Mouse (Mus musculus) embryonic facial prominence, embryonic 14.5 days (tissue): ENCODE measurements around the gene Arhgdia. TPM values are rescaled to one million over a fixed set of nuclear protein-coding genes. Genes with fewer than 3 reads are reported as not detected.

Experiments
- ATAC-seq: fragments of 200-750 bp; cut with Nextera tagmentation; 2 replicates; pipeline ENCODE4 v1.8.0; 2017; ENCODE audit warnings: low read depth, moderate number of reproducible peaks, moderate TSS enrichment
- DNase-seq: peaks from one replicate; pipeline ENCODE4 v3.0.0-alpha.2; 2015; ENCODE audit warnings: low spot score
- H3K27ac ChIP-seq: fragments of 300-500 bp; sonication (generic); replicated peaks from 2 replicates; pipeline ENCODE4 v1.5.1; 2014; ENCODE audit warnings: low read depth, mild to moderate bottlenecking, low read length, moderate library complexity
- H3K27me3 ChIP-seq: fragments of 300-500 bp; sonication (generic); replicated peaks from 2 replicates; pipeline ENCODE4 v1.6.1; 2014; ENCODE audit warnings: low read length; ENCODE audit not compliant: control insufficient read depth, insufficient read depth
- H3K36me3 ChIP-seq: fragments of 300-500 bp; sonication (generic); 2 replicates; pipeline ENCODE4 v1.6.1; 2014; ENCODE audit warnings: low read length, mixed read lengths; ENCODE audit not compliant: control insufficient read depth, insufficient read depth
- H3K4me1 ChIP-seq: fragments of 300-500 bp; sonication (generic); 2 replicates; pipeline ENCODE4 v1.6.1; 2014; ENCODE audit warnings: antibody characterized with exemption, low read length; ENCODE audit not compliant: control insufficient read depth, insufficient read depth
- H3K4me2 ChIP-seq: fragments of 300-500 bp; sonication (generic); 2 replicates; pipeline ENCODE4 v1.6.1; 2014; ENCODE audit warnings: low read depth, mild to moderate bottlenecking, low read length, moderate library complexity, mixed read lengths
- H3K4me3 ChIP-seq: fragments of 300-500 bp; sonication (generic); 2 replicates; pipeline ENCODE4 v1.5.1; 2014; ENCODE audit warnings: low read depth, mild to moderate bottlenecking, low read length
- H3K9ac ChIP-seq: fragments of 300-500 bp; sonication (generic); 2 replicates; pipeline ENCODE4 v1.6.1; 2014; ENCODE audit warnings: low read depth, mild to moderate bottlenecking, low read length, moderate library complexity, mixed read lengths
- H3K9me3 ChIP-seq: fragments of 300-500 bp; sonication (generic); 2 replicates; pipeline ENCODE4 v1.6.1; 2016; ENCODE audit warnings: low read length; ENCODE audit not compliant: control insufficient read depth
- WGBS: fragments of 180-500 bp; shearing (Covaris S2); extraction: QIAGEN DNeasy Blood & Tissue Kit; methylation state at CpG from one replicate; pipeline ENCODE4 v1.1.7; 2014; 5-methylcytosine and 5-hydroxymethylcytosine counted together
- microRNA-seq: library from miRNA; unstranded; fragments of <30 nt; microRNA quantifications from one replicate; pipeline ENCODE4, GENCODE M21; 2016; ENCODE audit warnings: borderline number of aligned reads
- polyA plus RNA-seq: library from polyadenylated mRNA; unstranded; fragments of >200 nt; fragmentation: Nextera tagmentation; extraction: Ambion mirVana; gene quantifications from 2 replicates; pipeline ENCODE4 v1.2.1, GENCODE M21; 2014

Gene Arhgdia
- polyA plus RNA-seq, 1 experiment from 2014 or later: 558 TPM

DNA sequence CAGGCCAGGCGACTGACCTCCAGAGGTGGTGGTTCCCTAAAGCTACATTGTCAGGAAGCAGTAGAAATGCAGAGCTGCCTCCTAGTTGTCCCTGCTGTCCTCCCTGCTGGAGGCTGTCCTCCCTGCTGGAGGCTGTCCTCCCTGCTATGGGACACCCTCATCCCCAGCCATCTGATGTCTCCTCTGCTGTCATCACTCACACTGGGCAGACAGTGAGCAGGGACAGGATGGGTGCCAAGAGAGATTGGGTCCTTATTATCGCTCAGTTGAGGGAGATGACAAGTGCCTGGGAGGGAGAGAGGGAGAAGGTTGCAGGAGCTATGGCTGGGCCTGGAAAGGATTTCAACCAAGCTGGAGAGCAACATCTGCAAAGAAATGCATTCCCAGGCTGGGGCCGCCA lies 46.3 kb downstream of the Arhgdia start:
- H3K27me3 ChIP-seq: peaks cover 35% of the 10 kb centered on the region
- H3K9me3 ChIP-seq: no peaks in the 10 kb centered on the region
- 69% methylated on average over 3 of the region's 3 CpGs for WGBS
- no peak overlapping the region for H3K4me2 ChIP-seq
- H3K27ac ChIP-seq: no peak overlapping the region
- no peak overlapping the region for H3K9ac ChIP-seq
- DNase-seq (no peak), ATAC-seq (no peak)
- H3K36me3 ChIP-seq: no peaks in the 10 kb centered on the region
- peaks cover 20% of the 10 kb centered on the region for H3K4me1 ChIP-seq
- no peak overlapping the region for H3K4me3 ChIP-seq

DNA sequence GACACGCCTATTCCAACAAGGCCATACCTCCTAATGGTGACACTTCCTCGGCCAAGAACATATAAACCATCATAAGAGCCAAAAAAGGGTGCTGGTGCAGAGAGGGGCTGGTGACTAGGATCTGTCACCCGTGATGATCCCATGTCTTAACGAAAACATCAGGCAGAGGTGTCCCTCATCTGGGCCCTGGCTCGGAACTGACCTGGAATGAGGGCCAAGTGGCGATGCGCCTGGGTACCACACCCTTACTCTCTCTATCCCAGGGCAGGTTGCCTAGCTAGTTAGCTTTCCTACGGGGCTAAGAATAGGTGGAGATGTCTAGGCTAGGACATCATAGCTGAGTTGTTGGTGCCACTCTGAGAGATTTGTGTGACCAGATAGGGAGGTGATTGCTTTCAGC lies 47.3 kb downstream of the Arhgdia start:
- Histone ChIP-seq H3K9ac (no peak overlapping the region), H3K36me3 (no peaks in the 10 kb centered on the region), H3K4me3 (no peak overlapping the region), H3K27me3 (peaks cover 46% of the 10 kb centered on the region), H3K4me1 (peaks cover 11% of the 10 kb centered on the region), H3K9me3 (no peaks in the 10 kb centered on the region), H3K4me2 (no peak overlapping the region), H3K27ac (no peak overlapping the region)
- no peak for ATAC-seq
- no peak for DNase-seq
- WGBS: 82% methylated on average over 8 of the region's 8 CpGs

DNA sequence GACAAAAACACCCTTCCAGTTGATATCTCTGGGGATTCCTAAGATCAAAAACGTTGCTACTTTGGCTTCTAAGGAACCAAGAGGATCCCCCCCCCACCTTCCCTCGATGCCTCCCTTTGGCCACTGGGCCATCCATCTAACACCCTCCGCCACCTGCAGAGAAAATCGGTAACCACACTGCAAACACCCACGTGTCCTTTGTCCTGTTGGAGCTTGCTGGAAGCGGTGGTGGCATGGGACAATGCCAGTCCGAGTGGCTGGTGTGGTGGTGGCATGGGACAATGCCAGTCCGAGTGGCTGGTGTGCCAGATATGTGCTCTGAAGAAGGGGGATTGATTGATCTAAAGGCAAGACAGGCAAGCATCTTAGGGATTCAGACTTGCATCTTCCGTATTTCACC lies 49.8 kb downstream of the Arhgdia start:
- 0 out of 2 replicates have a peak, but pooled peaks cover 4% of the 10 kb centered on the region for H3K4me1 ChIP-seq
- WGBS: 30% methylated on average over 9 of the region's 9 CpGs
- H3K27me3 ChIP-seq: peaks cover 57% of the 10 kb centered on the region
- H3K4me2 ChIP-seq: no peak overlapping the region
- H3K27ac ChIP-seq: no peak overlapping the region
- ATAC-seq (no peak), DNase-seq (no peak)
- no peak overlapping the region for H3K4me3 ChIP-seq
- H3K36me3 ChIP-seq: no peaks in the 10 kb centered on the region
- H3K9me3 ChIP-seq: no peaks in the 10 kb centered on the region
- no peak overlapping the region for H3K9ac ChIP-seq

DNA sequence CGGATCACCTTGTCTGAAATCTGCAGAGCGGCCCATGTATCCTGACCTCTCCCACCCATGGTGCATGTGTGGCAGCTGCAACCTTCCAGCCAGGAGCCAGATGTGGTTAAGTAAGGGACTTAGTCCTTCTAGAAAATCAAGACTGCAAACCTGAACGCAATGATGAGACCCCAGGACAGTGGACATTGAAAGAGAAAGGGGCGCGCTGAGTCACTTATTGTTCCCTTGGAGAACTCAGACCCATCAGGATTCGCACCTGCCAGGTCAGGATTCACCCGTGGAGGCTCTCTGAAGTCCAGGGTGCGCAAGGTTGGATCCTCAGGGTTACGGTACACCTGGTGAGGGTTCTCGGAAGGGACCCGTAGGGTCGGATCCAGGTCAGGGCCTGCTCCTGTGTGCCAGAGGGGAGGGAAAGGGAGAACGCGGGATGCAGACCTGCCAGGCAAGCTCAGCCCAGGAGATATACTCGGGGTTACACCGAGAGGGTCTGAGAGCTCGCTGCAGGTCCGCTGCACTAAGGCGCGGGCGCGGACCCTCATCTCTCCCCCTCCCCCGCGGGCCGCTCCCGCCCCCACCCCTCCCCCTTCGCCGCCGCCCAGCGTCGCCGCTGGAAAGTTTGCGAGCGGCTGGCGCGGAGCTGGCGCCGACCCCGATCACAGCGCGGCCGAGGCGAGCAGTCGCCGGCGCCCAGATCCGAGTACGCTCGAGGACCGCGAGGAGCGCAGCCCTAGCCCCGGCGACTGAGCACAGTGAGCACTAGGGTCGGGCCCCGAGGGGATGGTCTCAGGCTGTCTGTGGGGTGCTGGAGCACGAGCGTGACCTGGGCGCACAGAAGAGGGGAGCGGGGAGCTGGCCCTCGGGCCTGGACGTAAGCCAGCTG lies 51.1 kb downstream of the Arhgdia start, which contains the start of gene Gcgr:
TSS of gene Gcgr (plus strand) at position 615 of the 880 bp plus-strand sequence.
- no peaks in the 10 kb centered on the region for H3K36me3 ChIP-seq
- peak within 1 kb of the TSS; percentile 88 for H3K4me2 ChIP-seq
- no peak within 1 kb of the TSS for H3K27ac ChIP-seq
- no peaks in the 10 kb centered on the region for H3K9me3 ChIP-seq
- ATAC-seq (peak; percentile 41), DNase-seq (no peak)
- H3K4me3 ChIP-seq: peak within 1 kb of the TSS; percentile 44
- WGBS: 13% methylated on average over 27 of the region's 62 CpGs
- H3K27me3 ChIP-seq: peaks cover 57% of the 10 kb centered on the region
- peak within 1 kb of the TSS; percentile 66 for H3K9ac ChIP-seq
- H3K4me1 ChIP-seq: 0 out of 2 replicates have a peak, but pooled peaks cover 4% of the 10 kb centered on the region

DNA sequence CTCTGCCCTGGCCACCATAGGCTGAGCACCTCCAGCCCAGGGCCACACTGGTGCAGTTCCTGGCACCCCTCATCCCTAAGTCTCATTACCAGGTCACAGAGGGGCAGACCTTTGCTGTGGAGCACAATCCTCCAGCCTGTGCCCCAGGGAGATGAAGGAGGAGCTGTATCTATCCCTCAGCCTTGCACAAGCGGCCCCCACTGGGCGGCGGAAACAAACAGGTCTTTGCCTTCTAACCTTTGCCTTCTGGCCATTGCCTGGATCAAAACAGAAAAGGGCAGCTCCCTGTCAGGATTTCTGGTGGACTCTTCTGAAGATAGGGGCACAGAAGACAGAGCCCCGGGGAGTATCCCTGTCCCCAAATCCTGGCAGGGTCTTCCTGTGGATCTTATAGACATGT lies 52.5 kb downstream of the Arhgdia start:
- Histone ChIP-seq H3K4me2 (no peak overlapping the region), H3K4me3 (no peak overlapping the region), H3K36me3 (no peaks in the 10 kb centered on the region), H3K4me1 (0 out of 2 replicates have a peak, but pooled peaks cover 4% of the 10 kb centered on the region), H3K9ac (no peak overlapping the region), H3K27me3 (peaks cover 53% of the 10 kb centered on the region), H3K27ac (no peak overlapping the region), H3K9me3 (no peaks in the 10 kb centered on the region)
- no peak for DNase-seq
- 30% methylated on average over 4 of the region's 4 CpGs for WGBS
- no peak for ATAC-seq

Small RNAs within 50 kb of the gene (microRNA-seq; reads per million reads assigned to microRNA genes)
- 0.83 reads per million for gene Mir6936

Other genes starting within 250 kb of the Arhgdia start
- 2,264 and 2,593 TPM in 2 replicates for gene Actg1, start 233.1 kb downstream of the Arhgdia start, polyA plus RNA-seq
- gene Fscn2, start 220.1 kb downstream of the Arhgdia start, polyA plus RNA-seq: 0.48 and 1.1 TPM in 2 replicates
- gene Faap100, start 202.9 kb downstream of the Arhgdia start, polyA plus RNA-seq: 30.0 and 32.7 TPM in 2 replicates
- 38.1 and 44.6 TPM in 2 replicates for gene Nploc4, start 143.9 kb downstream of the Arhgdia start, polyA plus RNA-seq
- 0.63 TPM in 1 of 2 replicates, not detected in the other for gene Tspan10, start 139.0 kb downstream of the Arhgdia start, polyA plus RNA-seq
- gene Pde6g, start 128.1 kb downstream of the Arhgdia start, polyA plus RNA-seq: not detected in 2 replicates
- gene Oxld1, start 123.6 kb downstream of the Arhgdia start, polyA plus RNA-seq: 12.8 and 15.3 TPM in 2 replicates
- 27.7 and 27.9 TPM in 2 replicates for gene Ccdc137, start 123.5 kb downstream of the Arhgdia start, polyA plus RNA-seq
- gene Arl16, start 114.0 kb downstream of the Arhgdia start, polyA plus RNA-seq: 43.2 and 46.4 TPM in 2 replicates
- 135 and 148 TPM in 2 replicates for gene Mrpl12, start 97.0 kb downstream of the Arhgdia start, polyA plus RNA-seq
- gene Slc25a10, start 89.8 kb downstream of the Arhgdia start, polyA plus RNA-seq: 47.6 and 53.1 TPM in 2 replicates
- 1.0 and 1.4 TPM in 2 replicates for gene Gcgr, start 50.9 kb downstream of the Arhgdia start, polyA plus RNA-seq
- 238 and 253 TPM in 2 replicates for gene Mcrip1, start 31.9 kb downstream of the Arhgdia start, polyA plus RNA-seq
- 9.6 and 9.7 TPM in 2 replicates for gene Ppp1r27, start 30.5 kb downstream of the Arhgdia start, polyA plus RNA-seq
- 996 and 1,037 TPM in 2 replicates for gene P4hb, start 8.4 kb downstream of the Arhgdia start, polyA plus RNA-seq
- gene Alyref, start 16.7 kb upstream of the Arhgdia start, polyA plus RNA-seq: 406 and 433 TPM in 2 replicates
- 238 and 242 TPM in 2 replicates for gene Anapc11, start 16.8 kb upstream of the Arhgdia start, polyA plus RNA-seq
- gene Npb, start 26.9 kb upstream of the Arhgdia start, polyA plus RNA-seq: 1.3 and 1.8 TPM in 2 replicates
- gene Pcyt2, start 36.3 kb upstream of the Arhgdia start, polyA plus RNA-seq: 88.8 and 97.5 TPM in 2 replicates
- gene Sirt7, start 43.6 kb upstream of the Arhgdia start, polyA plus RNA-seq: 21.8 and 23.0 TPM in 2 replicates
- 26.3 and 26.8 TPM in 2 replicates for gene Mafg, start 52.0 kb upstream of the Arhgdia start, polyA plus RNA-seq
- 56.7 and 64.7 TPM in 2 replicates for gene Pycr1, start 62.1 kb upstream of the Arhgdia start, polyA plus RNA-seq
- 3.4 and 3.6 TPM in 2 replicates for gene Myadml2, start 66.5 kb upstream of the Arhgdia start, polyA plus RNA-seq
- 3.6 and 4.9 TPM in 2 replicates for gene Notum, start 79.6 kb upstream of the Arhgdia start, polyA plus RNA-seq
- 93.1 and 100.0 TPM in 2 replicates for gene Aspscr1, start 91.3 kb upstream of the Arhgdia start, polyA plus RNA-seq
- gene Cenpx, start 132.1 kb upstream of the Arhgdia start, polyA plus RNA-seq: 139 and 145 TPM in 2 replicates
- 46.5 and 50.7 TPM in 2 replicates for gene Lrrc45, start 132.3 kb upstream of the Arhgdia start, polyA plus RNA-seq
- gene Rac3, start 139.8 kb upstream of the Arhgdia start, polyA plus RNA-seq: 16.5 and 16.6 TPM in 2 replicates
- gene Dcxr, start 145.7 kb upstream of the Arhgdia start, polyA plus RNA-seq: 23.5 and 27.0 TPM in 2 replicates
- gene Cbr2, start 150.5 kb upstream of the Arhgdia start, polyA plus RNA-seq: 58.3 and 113 TPM in 2 replicates
- 3.0 and 4.8 TPM in 2 replicates for gene Hmga1b, start 181.2 kb upstream of the Arhgdia start, polyA plus RNA-seq
- gene Rfng, start 202.6 kb upstream of the Arhgdia start, polyA plus RNA-seq: 32.5 and 36.9 TPM in 2 replicates
- gene Gps1, start 202.6 kb upstream of the Arhgdia start, polyA plus RNA-seq: 207 and 219 TPM in 2 replicates
- 51.0 and 63.8 TPM in 2 replicates for gene Dus1l, start 214.8 kb upstream of the Arhgdia start, polyA plus RNA-seq
- gene Fasn, start 242.9 kb upstream of the Arhgdia start, polyA plus RNA-seq: 67.2 and 77.4 TPM in 2 replicates